Mouse (Mus musculus): ENCODE data around the gene Rpap3.

GRCm38 (mm10) chr15:97684118-97684517 lies 21.5 kb downstream of the Rpap3 start:
- TF ChIP-seq POLR2A (IDR thresholded peaks at IDR 0.05; ENCODE audit: extremely low read depth, insufficient read depth, low read length) (no peak), CTCF (IDR thresholded peaks at IDR 0.05; ENCODE audit: extremely low read depth, insufficient read depth, low read length) (no peak)

Measured in cortical plate, adult 2 months (tissue).